Mouse (Mus musculus): ENCODE results near the gene Zfp958.

GRCm38 (mm10) chr8:4584660-4585059 lies 28.3 kb upstream of the Zfp958 start:
- TF ChIP-seq ZC3H11A (IDR thresholded peaks at IDR 0.05; ENCODE audit: borderline replicate concordance, low read depth, low read length) (no peak), ZNF384 (IDR thresholded peaks at IDR 0.05; ENCODE audit: low read depth, low read length) (no peak), HCFC1 (IDR thresholded peaks at IDR 0.05; ENCODE audit: borderline replicate concordance, insufficient read depth, low read length) (no peak)
